Mouse (Mus musculus) neural tube, embryonic 13.5 days (tissue): Measurements from ENCODE around the gene Dhdds. TPM values are rescaled to one million over a fixed set of nuclear protein-coding genes. Genes with fewer than 3 reads are reported as not detected.

ENCODE experiments used
- ATAC-seq: fragments of 200-750 bp; cut with Nextera tagmentation; 2 replicates; pipeline ENCODE4 v1.8.0; 2017; ENCODE audit warnings: low read depth, mild to moderate bottlenecking, moderate TSS enrichment, moderate library complexity
- H3K27ac ChIP-seq: fragments of 300-500 bp; sonication (generic); replicated peaks from 2 replicates; pipeline ENCODE4 v1.5.1; 2015; ENCODE audit warnings: moderate library complexity, mild to moderate bottlenecking, inconsistent platforms
- H3K27me3 ChIP-seq: fragments of 300-500 bp; sonication (generic); 2 replicates; pipeline ENCODE4 v1.6.1; 2015; ENCODE audit warnings: mild to moderate bottlenecking, inconsistent platforms
- H3K36me3 ChIP-seq: fragments of 300-500 bp; sonication (generic); 2 replicates; pipeline ENCODE4 v1.6.1; 2015; ENCODE audit warnings: mild to moderate bottlenecking, inconsistent platforms
- H3K4me1 ChIP-seq: fragments of 300-500 bp; sonication (generic); replicated peaks from 2 replicates; pipeline ENCODE4 v1.6.1; 2015; ENCODE audit warnings: inconsistent platforms
- H3K4me2 ChIP-seq: fragments of 300-500 bp; sonication (generic); 2 replicates; pipeline ENCODE4 v1.6.1; 2015; ENCODE audit warnings: inconsistent platforms, mild to moderate bottlenecking, moderate library complexity
- H3K4me3 ChIP-seq: fragments of 300-500 bp; sonication (generic); 2 replicates; pipeline ENCODE4 v1.5.1; 2015; ENCODE audit warnings: mild to moderate bottlenecking, inconsistent platforms
- H3K9ac ChIP-seq: fragments of 300-500 bp; sonication (generic); 2 replicates; pipeline ENCODE4 v1.6.1; 2015; ENCODE audit warnings: moderate library complexity, mild to moderate bottlenecking, inconsistent platforms
- H3K9me3 ChIP-seq: fragments of 300-500 bp; sonication (generic); 2 replicates; pipeline ENCODE4 v1.6.1; 2016; ENCODE audit warnings: inconsistent platforms
- WGBS: fragments of 180-500 bp; shearing (Covaris S2); methylation state at CpG from one replicate; pipeline ENCODE4 v1.1.7; 2015; 5-methylcytosine and 5-hydroxymethylcytosine counted together
- polyA plus RNA-seq: library from polyadenylated mRNA; unstranded; fragments of >200 nt; fragmentation: Nextera tagmentation; extraction: Ambion mirVana; gene quantifications from 2 replicates; pipeline ENCODE4 v1.2.1, GENCODE M21; 2015

Gene Dhdds
- 41.0 and 44.3 TPM in 2 replicates for polyA plus RNA-seq

DNA sequence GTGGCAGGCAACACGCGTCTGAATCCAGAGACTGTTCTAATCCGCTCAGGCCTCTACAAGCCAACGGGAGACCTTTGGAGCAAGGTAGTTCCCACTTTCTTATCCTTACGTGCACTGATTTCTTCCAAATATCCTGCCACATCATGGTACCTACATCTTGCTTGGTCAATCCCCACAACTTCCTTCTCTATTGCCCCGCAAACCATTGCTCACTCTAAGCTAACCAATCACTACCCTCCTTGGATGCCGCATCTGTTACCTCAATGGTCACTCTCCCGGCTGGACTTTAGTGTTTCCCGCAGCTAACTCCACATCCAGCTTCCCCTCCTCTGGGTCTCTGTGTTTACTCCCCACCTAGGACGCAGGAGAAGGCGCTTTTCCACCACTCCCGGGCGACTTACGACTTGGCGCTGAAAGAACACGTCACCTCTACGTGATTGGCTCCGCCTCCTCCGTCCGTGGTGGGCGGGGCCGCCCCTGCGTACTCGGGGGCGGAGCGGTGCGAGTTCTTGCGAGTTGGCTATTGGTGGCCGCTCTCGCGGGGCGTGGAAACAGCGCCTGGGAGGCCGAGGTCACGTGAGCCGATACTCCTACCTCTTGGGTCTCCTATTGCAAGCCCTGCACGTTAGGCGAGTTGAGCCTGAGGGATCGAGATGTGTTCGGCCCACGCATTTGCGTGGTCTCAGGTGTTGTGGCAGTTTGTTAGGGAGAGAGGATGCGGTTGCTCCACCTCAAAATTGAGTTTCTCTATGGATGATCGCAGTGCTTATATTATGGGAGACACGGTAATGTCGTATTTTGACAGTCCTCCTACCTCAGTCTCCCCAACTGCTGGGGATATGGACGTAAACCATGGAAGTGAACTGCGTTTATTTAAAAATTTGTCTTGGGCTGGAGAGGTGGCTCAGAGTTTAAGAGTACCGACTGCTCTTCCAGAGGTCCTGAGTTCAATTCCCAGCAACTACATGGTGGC lies at the start of gene Dhdds:
Dhdds (minus strand) TSS at position 453 of the 973 bp plus-strand sequence.
- Histone ChIP-seq H3K9ac (peak within 1 kb of the TSS; percentile 75), H3K9me3 (no peaks in the 10 kb centered on the region), H3K27ac (peak within 1 kb of the TSS; percentile 39; the same call in 1 of the 2 replicates), H3K4me2 (peak within 1 kb of the TSS; percentile 93), H3K36me3 (peaks cover 19% of the 10 kb centered on the region), H3K4me3 (peak within 1 kb of the TSS; percentile 60), H3K4me1 (peaks cover 9% of the 10 kb centered on the region), H3K27me3 (no peaks in the 10 kb centered on the region)
- 2% methylated on average over 49 of the region's 49 CpGs for WGBS
- peak; percentile 98 for ATAC-seq

DNA sequence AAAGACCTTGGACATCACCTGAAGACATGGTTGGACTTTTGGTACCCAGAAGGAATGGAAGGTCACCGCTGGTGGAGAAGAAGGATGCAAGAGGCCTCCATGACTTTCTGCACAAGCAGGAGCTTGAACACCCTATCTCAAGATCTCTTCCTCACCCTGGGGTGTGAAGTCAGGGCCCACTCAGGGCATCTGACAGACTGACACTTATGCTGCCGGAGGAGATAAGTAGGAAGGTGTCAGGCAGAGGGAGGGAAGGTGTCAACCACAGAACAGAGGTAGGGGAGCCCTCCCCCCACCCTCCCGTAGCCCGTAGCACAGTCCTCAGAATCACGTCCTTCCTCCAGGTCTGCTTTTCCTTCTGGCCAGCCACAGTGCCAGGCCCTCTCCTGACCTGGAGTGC lies 46.9 kb upstream of the Dhdds start:
- no peak for ATAC-seq
- H3K27ac ChIP-seq, result no peak overlapping the region
- no peak overlapping the region for H3K9ac ChIP-seq
- no peak overlapping the region for H3K4me2 ChIP-seq
- H3K36me3 ChIP-seq, result no peaks in the 10 kb centered on the region
- no peaks in the 10 kb centered on the region for H3K9me3 ChIP-seq
- no peaks in the 10 kb centered on the region for H3K27me3 ChIP-seq
- 84% methylated on average over 5 of the region's 5 CpGs for WGBS
- H3K4me1 ChIP-seq, result 0 out of 2 replicates have a peak, but pooled peaks cover 5% of the 10 kb centered on the region
- H3K4me3 ChIP-seq, result no peak overlapping the region

DNA sequence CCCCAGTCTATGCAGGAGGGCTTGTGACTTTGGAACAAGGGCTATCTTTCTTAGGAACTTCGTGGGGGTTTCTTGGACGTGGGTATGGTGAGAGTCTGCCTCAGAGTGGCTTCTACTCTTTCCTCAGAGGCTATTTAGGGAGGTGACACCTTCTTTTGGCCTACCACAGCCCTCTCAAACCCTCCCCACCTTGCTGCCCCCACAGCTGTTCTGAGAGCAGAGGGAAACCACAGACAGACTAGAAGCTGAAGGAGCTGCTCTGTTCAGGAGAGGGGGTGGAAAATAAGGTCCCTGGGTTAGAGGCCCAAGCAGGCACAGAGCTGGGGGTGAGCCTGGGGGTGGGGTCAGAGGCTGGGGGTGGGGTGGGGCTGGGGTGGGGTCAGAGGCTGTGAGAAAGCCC lies 42.3 kb upstream of the Dhdds start:
- Histone ChIP-seq H3K4me1 (peaks cover 6% of the 10 kb centered on the region), H3K36me3 (no peaks in the 10 kb centered on the region), H3K27ac (no peak overlapping the region), H3K4me2 (no peak overlapping the region), H3K27me3 (no peaks in the 10 kb centered on the region), H3K9ac (no peak overlapping the region), H3K9me3 (no peaks in the 10 kb centered on the region), H3K4me3 (no peak overlapping the region)
- no peak for ATAC-seq
- 45% methylated on average over 2 of the region's 2 CpGs for WGBS

DNA sequence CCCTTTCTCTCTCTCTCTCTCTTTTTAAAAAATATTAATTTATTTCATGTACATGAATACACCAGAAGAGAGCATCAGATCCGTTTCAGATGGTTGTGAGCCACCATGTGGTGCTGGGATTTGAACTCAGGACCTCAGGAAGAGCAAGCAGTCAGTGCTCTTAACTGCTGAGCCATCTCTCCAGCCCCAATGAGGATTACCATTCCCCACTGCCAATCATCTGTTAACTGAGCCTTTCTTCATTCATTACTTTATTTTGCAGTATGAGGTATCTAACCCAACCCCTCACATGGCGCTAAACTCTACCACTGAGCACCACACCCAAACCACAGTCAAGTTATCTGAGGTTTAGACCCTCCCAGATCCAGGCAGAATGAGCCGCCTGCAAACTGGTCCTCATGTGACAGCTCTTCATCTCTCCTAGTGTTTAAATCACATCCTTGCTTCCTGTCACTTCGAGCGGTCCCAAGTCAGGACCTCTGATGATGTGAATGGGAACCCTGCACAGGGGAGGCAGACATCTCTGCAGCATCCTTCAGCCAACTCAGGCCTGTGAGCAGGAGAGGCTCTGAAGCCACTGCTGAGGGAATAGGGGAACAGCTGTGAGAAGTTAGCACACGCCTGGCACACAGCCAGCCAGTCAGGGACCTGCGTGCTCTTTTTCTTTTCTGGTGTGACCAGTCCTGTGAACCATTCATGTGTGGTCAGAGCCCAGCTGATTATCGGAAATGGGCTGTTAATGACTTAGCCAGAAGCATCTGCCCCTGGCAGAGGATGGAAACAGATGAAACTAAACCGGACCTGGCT lies 40.8 kb upstream of the Dhdds start:
- Histone ChIP-seq H3K27me3 (no peaks in the 10 kb centered on the region), H3K4me1 (peaks cover 6% of the 10 kb centered on the region), H3K9me3 (no peaks in the 10 kb centered on the region), H3K27ac (0 out of 2 replicates have a peak overlapping the region, but pooled peaks have one; percentile 42), H3K4me3 (no peak overlapping the region), H3K9ac (no peak overlapping the region), H3K36me3 (no peaks in the 10 kb centered on the region), H3K4me2 (no peak overlapping the region)
- 48% methylated on average over 9 of the region's 9 CpGs for WGBS
- peak; percentile 32; the same call in 1 of the 2 replicates for ATAC-seq

DNA sequence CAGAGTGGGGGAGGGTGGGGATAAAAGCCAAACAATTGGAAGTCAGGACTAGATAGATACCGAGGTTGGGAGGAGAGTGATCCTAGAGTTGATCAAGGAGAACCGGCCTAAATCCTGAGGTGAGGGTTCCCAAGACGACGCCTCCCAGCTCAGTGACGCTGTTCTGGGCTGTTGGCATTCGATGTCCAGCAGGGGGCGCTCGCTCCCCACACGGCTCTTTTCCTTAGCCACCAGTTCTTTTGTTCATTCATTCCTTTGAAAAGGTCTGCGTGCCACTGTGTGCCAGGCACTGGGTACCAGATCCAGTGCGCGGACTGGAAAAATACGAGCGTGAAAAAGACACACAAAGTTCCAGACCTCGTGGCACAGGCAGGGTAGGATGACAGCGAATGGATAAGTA lies 35.2 kb upstream of the Dhdds start:
- H3K36me3 ChIP-seq, result no peaks in the 10 kb centered on the region
- H3K4me3 ChIP-seq, result no peak overlapping the region
- no peak overlapping the region for H3K27ac ChIP-seq
- H3K9me3 ChIP-seq, result no peaks in the 10 kb centered on the region
- WGBS, result 4% methylated on average over 16 of the region's 16 CpGs
- peak overlapping the region; percentile 22; the same call in 1 of the 2 replicates for H3K4me2 ChIP-seq
- peak; percentile 65; the same call in 1 of the 2 replicates for ATAC-seq
- 0 out of 2 replicates have a peak overlapping the region, but pooled peaks have one; percentile 9 for H3K9ac ChIP-seq
- H3K4me1 ChIP-seq, result no peaks in the 10 kb centered on the region
- H3K27me3 ChIP-seq, result no peaks in the 10 kb centered on the region

DNA sequence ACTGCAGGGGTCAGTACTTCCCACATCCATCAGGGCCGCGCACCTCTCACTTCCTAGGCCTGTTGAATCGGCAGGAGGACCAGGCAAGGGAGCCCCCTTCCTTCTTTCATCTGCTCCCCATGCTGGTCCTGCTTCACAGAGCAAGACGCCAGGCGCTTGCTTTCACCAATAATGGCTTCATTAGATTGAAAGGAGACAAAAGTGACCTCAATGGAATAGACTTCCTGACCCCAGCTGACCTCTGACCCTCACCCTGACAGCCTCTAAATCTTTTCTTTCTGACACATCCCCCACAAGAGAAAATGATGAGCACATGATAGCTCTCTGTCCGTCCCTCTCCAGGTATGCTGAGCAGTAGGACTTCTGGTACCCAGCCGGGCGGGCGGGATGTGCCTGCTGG lies 25.1 kb upstream of the Dhdds start:
- no peaks in the 10 kb centered on the region for H3K9me3 ChIP-seq
- no peaks in the 10 kb centered on the region for H3K4me1 ChIP-seq
- no peak overlapping the region for H3K9ac ChIP-seq
- no peak overlapping the region for H3K4me3 ChIP-seq
- H3K27ac ChIP-seq, result no peak overlapping the region
- H3K4me2 ChIP-seq, result no peak overlapping the region
- no peaks in the 10 kb centered on the region for H3K27me3 ChIP-seq
- ATAC-seq, result no peak
- 35% methylated on average over 9 of the region's 9 CpGs for WGBS
- H3K36me3 ChIP-seq, result no peaks in the 10 kb centered on the region

DNA sequence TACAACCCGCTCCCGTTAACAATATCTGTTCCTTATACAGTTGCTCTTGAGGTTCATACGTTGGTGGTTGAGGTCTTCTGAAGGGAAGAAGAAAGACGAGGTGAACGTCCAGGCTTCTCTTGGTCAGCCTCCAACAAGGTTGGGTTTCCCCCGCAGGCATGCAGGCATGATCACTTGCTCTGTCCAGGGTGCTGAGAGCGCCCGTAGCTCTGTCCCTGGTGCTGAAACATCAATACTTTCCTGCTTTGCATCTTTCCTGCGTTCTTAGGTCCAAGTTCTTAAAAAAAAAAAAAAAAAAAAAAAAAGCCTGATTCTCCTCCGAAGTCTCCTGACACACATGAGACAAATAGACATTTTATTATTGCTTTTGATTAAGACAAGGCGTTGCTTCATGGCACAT lies 19.9 kb upstream of the Dhdds start:
- Histone ChIP-seq H3K9ac (no peak overlapping the region), H3K27ac (no peak overlapping the region), H3K36me3 (no peaks in the 10 kb centered on the region), H3K9me3 (no peaks in the 10 kb centered on the region), H3K4me3 (0 out of 2 replicates have a peak overlapping the region, but pooled peaks have one; percentile 22), H3K4me1 (peaks cover 43% of the 10 kb centered on the region), H3K4me2 (peak overlapping the region; percentile 55; the same call in 1 of the 2 replicates), H3K27me3 (peaks cover 25% of the 10 kb centered on the region)
- no peak for ATAC-seq
- WGBS, result 4% methylated on average over 11 of the region's 11 CpGs

DNA sequence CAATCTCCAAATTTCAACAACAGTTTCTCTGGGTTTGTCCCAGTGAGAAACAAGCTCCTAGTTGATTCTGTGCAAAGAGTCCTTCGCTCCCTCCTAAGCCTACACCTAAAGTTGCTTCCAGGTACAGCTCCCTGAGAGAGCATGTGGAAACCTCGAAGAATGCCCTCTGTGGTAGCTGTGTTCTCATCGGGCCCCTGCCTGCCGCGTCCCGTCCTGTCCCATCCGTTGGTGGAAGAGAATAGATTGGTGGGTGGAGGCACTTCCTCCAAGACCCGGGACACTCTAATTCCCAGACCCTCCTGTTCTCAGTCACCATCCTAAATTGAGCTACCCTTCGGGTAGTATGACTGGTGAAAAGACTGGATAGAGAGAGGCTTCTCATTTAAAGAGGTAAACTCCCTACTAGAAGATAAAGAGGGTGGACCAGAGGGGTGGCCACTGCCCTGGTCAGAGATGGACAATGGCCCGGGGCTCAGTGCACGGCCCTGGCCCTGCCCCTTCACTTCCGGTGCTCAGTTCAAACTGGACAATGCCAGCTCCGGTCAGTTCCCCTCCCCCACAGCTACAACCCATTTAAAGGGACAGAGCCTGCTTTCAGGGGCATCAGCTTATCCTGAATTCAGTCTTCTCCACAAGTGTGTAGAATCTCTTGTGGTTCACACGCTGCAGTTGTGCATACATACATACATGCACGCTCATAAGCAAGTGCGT lies 19.1 kb upstream of the Dhdds start:
- Histone ChIP-seq H3K27ac (peak overlapping the region; percentile 68), H3K36me3 (no peaks in the 10 kb centered on the region), H3K9me3 (no peaks in the 10 kb centered on the region), H3K4me2 (peak overlapping the region; percentile 55), H3K27me3 (peaks cover 25% of the 10 kb centered on the region), H3K4me1 (peaks cover 43% of the 10 kb centered on the region), H3K9ac (peak overlapping the region; percentile 27), H3K4me3 (peak overlapping the region; percentile 22)
- peak; percentile 71; the same call in 1 of the 2 replicates for ATAC-seq
- 2% methylated on average over 16 of the region's 16 CpGs for WGBS

DNA sequence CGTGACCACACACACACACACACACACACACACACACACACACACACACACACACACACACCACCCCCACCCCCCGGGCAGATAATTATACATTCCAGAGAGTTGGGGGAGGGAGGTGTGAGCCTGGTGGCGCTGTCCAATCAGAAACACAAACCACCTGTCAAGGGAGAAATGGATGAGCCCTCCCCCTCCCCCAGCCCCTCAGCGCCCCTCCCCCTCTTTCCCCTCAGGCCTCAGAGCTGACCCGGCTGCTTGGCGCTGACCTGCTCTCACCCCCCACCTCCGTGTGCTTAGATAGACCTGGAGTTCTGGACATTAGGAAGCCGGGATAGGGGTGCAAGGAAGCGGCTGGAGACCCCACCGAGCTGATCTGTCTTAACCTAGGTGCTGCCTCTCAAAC lies 18.5 kb upstream of the Dhdds start:
- Histone ChIP-seq H3K27ac (peak overlapping the region; percentile 68), H3K4me3 (peak overlapping the region; percentile 22), H3K9ac (peak overlapping the region; percentile 27), H3K4me2 (peak overlapping the region; percentile 55), H3K9me3 (no peaks in the 10 kb centered on the region), H3K4me1 (peaks cover 43% of the 10 kb centered on the region), H3K27me3 (peaks cover 25% of the 10 kb centered on the region), H3K36me3 (no peaks in the 10 kb centered on the region)
- WGBS, result 0% methylated on average over 8 of the region's 10 CpGs
- ATAC-seq, result peak; percentile 28; the same call in 1 of the 2 replicates

DNA sequence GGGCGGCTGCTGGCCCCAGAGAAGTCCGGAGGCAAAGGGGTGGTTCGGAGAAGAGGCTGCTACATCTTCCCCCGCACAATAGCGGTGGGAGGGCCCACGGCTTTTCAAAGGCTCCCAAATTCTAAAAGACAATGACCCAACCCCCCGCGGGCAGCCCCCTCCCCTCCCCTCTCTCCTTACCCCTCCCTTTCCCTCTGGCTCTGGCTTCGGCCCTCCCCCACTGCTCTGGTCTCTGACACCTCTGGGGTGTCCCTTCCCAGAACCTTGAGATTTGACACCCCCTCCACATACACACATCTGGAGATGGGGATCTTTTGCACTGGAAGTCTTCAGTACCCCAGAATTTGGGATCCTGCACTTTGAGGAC lies 18.0 kb upstream of the Dhdds start, which contains the start of gene Lin28a:
Lin28a (minus strand) TSS at position 63 of the 367 bp plus-strand sequence.
- Histone ChIP-seq H3K27me3 (peaks cover 25% of the 10 kb centered on the region), H3K9ac (peak within 1 kb of the TSS; percentile 39), H3K27ac (peak within 1 kb of the TSS; percentile 68), H3K36me3 (no peaks in the 10 kb centered on the region), H3K4me1 (peaks cover 43% of the 10 kb centered on the region), H3K4me2 (peak within 1 kb of the TSS; percentile 55), H3K4me3 (peak within 1 kb of the TSS; percentile 33), H3K9me3 (no peaks in the 10 kb centered on the region)
- WGBS, result 0% methylated on average over 9 of the region's 9 CpGs
- ATAC-seq, result no peak

DNA sequence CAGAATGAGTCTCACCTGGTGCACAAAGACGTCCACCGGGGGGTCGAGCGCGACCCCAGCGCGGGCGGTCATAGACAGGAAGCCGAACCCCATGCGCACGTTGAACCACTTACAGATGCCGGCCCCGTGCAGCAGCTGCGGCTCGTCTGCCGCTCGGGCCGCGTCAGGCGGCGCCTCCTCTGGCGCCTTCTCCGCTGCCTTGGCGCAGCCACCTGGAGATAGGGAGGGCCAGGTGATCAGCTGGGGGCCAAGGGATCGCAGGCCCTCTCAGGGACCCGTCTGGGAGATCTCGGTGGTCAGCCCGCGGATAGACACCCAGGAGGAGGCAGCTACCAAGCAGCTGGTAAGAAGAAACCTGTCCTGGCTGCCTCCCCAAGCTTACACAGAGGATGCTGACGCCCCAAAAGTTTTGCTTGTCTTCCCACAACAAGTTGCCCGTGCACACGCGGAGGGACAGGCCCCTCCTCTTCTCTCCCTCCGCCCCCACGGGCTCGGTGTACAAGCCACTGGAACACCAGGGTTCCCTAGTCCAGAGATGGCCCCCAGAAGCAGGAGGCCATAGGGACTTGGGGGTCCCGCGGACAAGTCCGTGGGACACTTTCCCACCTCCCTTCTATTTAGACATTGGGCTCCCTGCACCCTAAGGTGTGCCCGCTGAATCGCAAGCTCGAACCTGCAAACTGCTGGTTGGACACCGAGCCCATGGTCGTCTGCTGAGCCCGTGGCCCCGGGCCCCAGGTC lies 17.5 kb upstream of the Dhdds start:
- Histone ChIP-seq H3K9me3 (no peaks in the 10 kb centered on the region), H3K27me3 (peaks cover 25% of the 10 kb centered on the region), H3K4me1 (peaks cover 43% of the 10 kb centered on the region), H3K36me3 (no peaks in the 10 kb centered on the region), H3K27ac (no peak overlapping the region), H3K4me2 (peak overlapping the region; percentile 55), H3K9ac (peak overlapping the region; percentile 39; the same call in 1 of the 2 replicates), H3K4me3 (peak overlapping the region; percentile 33)
- no peak; the same call in 1 of the 2 replicates for ATAC-seq
- under 1% methylated on average over 46 of the region's 46 CpGs for WGBS
